Mouse (Mus musculus): ENCODE data around the gene Sall1.

Sall1 gene

DNA sequence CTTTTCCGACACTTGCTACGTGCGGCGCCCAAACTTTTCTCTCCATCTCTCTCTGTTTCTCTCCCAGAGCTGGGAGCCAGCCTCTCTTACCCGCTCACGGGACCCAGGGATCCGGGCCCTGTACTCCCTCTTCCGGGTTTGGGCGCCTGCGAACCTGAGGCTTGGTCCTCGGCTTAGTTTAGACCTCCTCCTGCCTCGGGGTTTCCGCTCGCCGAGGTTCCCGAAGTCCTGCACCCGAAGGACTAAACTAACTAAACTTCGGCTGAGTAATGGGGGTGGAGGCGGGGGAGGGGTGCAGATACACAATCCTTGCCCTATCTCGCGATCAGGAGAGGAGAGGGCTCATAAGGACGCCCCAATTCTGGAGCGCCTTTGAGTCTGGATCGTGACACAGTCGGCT, at the start of gene Sall1:
Sall1 (minus strand) TSS at position 223 of the 400 bp plus-strand sequence.
- peak; percentile 53 for DNase-seq

DNA sequence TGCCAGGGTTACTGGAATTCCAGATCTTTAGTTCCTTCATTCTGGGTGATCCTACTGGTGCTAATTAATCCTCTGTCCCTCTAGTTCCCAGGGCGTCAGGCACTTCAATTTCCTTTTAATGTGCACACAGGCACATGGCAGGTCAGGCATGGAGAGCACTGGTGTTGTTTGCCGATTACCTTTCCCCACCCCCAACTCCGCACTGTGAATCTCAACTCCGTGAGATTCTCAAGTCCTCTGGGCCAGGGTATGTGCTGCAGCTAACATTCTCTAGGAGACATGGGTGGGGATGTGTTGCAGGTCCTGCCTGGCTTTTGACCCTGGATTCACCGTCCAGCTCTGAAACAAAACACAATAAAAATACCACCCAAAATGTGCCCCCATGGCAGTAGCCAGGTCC, 46.0 kb upstream of the Sall1 start:
- no peak for DNase-seq

DNA sequence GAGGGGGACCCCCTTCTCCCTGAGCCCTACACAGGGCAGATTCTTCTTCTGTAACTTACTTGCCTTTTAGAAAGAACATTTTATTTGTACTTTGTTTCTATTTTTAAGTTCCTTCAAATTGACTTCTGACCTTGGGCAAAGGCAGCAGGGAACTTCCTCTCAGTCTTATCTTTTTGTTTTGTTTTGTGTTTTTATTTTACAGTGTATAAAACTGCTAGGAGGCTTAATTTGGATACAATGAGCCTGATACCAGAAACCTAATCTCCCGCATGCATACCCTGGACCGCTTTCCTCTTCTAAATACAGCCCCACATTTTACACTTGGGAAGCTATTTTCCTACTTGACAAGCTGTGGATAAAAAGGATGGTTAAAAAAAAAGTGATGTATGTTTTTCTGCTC, 35.2 kb upstream of the Sall1 start:
- DNase-seq = no peak

DNA sequence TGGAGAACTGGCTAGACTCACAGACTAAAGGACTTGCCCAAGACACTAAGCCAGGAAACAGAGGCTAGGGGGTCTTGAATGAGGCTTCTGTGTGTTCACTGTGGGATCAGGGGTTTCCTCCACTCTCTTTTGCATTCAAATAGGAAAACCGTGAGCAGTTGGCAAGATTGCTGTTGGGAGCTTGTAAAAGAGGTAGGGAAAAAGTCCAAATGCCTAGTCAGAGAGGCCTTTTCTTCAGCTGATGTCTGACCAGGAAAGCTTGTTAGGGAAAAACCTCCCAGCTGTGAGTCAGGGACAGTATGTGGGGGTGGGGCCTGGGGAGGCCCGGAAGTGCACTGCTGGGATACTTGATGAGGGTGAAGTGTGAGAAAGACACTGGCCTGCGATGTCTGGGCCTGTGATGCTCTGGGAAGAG, 29.0 kb upstream of the Sall1 start:
- DNase-seq = no peak

DNA sequence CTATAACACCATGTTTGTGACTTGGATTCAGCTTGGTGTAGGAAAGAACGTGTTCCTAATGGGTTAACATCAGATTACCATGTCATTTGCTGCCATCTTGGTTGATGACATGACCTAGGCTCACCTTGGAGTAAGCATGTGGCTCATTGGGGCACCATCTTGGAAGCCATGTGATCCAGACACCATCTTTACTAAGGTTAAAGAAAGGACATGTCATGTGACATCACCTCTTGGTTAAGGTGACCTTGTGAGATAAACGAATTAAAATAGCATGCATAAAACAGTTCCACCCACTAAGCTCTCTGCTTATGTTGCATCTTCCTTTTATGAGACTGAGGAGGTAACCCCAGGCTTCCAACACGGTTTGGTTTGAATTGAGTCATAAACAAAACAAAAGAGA, 23.5 kb upstream of the Sall1 start:
- no peak for DNase-seq

GRCm38 (mm10) chr8:89064042-89064441, 20.1 kb upstream of the Sall1 start:
- no peak for DNase-seq

DNA sequence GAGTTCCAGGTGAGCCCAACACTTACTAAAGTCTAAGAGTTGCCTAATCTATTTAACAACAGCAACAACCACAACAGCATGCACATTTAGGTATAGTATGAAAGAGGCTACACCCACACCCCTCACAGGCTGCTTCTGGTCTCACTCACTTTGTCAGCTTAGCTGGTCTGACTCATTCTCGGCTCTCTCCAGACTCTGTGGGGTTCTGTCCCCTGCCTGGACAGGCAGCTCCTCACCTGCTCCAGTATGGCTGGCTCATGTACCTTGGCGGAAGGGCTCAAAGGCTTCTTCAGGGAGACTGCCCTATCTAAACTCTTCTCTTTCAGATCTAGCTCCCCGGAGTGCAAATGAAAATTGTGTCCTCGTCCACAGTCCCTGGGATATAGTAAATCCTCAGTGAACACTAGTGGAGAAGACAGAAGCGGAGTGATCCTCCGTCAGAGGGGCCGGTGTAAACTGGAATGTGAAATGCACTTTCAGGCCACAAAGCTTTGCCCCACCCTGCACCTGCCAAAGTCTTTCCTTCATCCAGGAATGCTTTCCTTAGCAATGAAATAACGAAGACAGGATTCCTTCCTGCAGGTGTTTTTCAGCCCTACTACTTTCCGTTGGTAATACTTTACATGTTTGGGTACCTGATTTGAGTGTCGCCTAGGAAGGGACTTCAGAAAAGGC, 19.5 kb upstream of the Sall1 start:
- no peak for DNase-seq

DNA sequence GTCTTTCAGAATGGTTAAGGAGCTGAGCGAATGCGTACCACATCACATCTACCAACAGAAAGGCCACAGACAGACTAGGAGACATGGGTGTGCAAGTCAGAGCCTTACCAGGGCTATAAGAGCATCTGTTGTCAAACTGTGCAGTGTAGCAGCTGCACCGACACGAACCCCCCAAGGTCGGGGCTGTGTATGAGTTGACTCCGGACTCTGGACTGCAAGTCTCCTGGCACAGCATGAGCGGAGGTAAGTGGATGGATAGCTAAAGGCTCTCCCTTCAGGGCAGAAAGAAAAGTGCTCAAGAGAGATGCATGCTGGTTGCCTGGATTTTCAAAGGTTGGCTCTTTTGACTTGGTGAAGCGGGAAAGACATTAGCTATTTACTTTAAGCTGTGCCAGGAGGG, 16.8 kb upstream of the Sall1 start:
- DNase-seq = no peak

GRCm38 (mm10) chr8:89059507-89059906, 15.5 kb upstream of the Sall1 start:
- DNase-seq = no peak

DNA sequence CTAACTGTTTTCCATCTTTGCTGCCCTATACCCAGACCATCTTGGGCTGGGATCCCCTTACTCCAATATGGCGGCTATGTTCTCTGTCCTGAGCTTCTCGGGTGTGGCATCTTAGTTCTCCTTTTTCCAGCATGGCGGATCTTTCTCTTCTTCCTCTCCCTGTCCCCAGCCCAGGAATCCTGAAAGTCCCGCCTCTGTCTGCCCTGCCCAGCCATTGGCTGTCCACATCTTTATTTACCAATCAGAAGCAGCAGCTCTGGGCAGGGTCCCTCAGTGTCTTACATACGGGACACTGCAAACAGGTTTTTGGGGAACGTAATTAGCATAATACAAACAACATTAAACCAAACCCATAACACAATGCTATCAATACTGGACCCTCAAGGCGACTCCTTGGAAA, 8.9 kb upstream of the Sall1 start:
- no peak for DNase-seq

- no peak for DNase-seq
These were observed 2.8 kb upstream of the Sall1 start for GRCm38 (mm10) chr8:89046639-89047348.

DNA sequence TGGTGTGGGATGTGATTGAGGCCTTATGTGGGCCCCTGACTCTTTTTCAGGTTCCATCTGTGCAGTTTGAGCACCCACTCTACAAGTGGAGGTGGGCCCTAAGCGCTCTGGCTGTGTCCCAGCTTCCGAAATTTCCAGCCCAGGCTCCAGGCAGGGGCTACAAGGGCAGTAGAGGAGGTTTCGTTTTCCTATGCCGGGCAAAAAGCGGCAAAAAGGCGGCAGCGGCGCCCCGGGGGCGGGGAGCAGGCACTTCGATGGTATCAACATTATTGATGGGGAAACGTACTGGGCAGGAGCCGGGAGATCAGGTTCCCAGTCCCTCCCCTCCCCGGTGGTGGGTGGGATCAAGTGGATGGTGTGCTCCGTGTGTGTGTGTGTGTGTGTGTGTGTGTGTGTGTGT, 2.3 kb upstream of the Sall1 start:
- peak; percentile 71 for DNase-seq

DNA sequence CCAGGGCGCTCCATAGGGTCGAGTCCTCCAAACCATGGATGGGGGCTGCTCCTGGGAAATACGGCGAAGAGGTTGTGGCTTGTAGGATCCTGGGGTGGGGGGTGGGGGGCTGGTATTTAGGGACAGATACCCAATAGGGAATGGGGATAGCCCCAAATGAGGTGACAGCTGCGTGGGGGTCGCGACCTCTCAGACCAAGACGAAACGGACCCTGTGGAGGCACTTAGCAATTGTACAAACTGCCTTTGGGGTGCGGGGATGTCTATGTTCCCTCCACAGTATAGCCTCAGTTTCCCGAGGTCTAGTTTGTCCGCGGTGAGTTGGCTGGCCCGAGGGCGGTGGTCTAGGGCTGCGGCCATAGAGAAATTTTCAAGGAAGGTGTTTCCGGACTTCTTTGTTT, 1.8 kb upstream of the Sall1 start:
- no peak for DNase-seq

GRCm38 (mm10) chr8:89045218-89045601, 1.2 kb upstream of the Sall1 start:
- no peak for DNase-seq

DNA sequence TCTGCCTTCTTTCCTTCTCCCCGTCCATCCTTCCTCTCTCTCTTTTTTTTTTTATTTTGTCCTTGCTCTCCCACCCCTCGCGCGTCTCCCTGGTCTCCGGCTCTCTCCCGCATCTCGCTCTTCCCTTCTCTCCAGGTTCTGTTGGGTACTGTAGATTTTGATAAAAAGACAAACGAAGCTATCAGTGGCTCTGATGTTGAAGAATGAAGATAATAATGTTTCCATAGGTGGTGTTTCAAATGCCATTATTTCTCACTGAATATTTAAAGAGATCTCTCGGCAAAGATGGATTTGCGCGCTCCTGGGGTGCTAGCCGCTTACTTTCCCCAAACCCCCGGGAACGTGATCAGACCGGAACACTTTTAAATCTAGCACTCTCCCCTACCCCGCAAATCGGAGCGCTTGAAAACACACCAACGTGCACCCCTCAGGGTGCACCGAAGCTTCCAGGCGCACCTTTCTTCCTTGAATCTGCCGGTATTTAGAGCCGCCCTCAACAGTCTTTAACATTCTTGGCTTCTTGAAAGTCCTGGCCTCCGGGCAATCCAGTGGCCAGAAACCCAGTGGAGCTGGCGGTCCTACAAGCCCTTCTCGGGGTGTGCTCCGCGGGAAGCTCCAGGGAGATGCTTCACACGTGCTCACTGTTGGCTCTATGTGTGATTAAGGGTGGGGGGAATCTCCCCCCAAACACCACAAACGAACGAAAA, 702 bp upstream of the Sall1 start:
- no peak for DNase-seq

DNA sequence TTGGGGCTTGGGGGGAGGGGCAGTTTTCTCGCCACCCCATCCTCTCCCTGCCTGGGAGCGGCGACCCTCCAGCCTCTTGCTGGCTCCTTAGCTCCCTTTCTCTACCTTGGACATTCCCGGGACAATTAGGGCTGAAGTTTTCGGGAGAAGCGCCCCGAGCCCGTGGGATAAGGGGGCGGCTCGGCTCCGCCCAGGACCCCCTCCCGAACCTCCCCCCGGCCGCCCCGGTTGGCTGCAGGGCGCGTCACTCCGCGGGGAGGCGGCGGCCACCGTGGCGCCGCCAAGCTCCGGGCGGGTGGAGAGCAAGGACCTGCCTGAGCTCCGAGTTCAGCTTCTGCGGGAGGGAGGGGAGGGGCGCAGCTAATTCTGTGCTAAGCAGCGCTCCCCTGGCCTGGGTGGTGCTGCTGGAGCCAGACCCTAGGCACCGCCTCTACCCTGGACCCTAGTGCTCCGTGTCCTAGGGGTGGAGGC, 556 bp downstream of the Sall1 start:
- peak; percentile 91 for DNase-seq

DNA sequence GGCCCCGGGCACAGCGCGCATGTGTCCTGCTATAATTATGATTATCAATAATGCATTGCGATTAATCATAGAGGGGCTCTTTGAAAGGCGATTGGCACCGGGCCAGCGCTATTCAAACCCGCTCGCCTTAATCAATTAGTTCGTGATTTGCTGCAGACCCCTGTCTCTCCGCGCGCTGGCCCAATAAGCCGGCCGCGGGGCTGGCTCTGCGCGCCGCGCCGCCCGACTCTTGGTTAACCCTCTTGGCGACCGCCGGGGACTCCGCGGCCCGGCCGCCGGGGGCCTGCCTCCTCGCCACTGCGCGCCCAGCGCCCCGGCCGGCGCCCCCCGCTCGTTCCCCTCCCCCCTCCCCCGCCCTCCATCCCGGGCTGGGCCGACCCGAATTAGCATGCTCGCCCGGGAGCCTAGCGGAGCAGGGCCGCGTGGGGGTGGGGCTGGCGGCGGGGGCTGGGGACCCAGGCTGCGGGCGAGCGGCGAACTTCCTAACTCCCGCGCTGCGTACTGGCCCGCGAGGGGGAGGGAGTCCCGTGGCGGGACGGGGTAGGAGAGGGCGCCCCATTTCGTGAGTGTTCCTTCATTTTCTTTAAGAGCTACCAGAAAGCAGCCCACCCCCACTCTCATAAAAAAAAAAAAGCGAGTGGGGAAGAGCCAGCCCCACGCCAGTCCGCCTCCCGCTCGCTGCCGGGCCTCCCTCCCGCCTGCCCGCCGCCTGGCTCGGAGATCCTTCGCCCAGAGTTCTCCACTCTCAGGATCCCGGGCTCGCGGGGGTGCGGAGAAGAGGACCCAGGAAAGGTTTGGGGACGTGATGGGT, 1.2 kb downstream of the Sall1 start:
- DNase-seq = peak; percentile 87

GRCm38 (mm10) chr8:89042118-89042460, 1.9 kb downstream of the Sall1 start:
- peak; percentile 55 for DNase-seq

GRCm38 (mm10) chr8:89041421-89042117, 2.4 kb downstream of the Sall1 start:
- no peak for DNase-seq

- peak; percentile 64 for DNase-seq
These were observed 3.1 kb downstream of the Sall1 start for GRCm38 (mm10) chr8:89040751-89041420.

DNA sequence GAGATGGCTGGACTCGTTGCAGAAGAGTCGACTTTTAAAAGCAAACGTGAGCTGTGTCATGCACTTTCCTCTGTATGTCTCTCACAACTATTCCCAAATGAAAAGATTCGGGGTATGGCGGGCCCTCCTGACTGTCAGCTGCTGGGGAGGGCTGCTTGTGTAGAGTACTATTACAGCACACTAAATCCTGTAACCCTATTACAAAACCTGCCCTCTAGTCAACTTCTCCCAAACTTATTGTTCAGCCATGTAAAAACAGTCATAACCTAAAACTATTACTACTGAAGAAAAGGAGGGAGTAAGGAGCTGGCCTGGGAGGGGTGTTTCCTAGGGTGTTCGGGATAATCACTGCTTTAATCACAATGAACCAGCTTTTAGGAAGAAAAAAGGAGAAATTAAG, 4.1 kb downstream of the Sall1 start:
- no peak for DNase-seq

DNA sequence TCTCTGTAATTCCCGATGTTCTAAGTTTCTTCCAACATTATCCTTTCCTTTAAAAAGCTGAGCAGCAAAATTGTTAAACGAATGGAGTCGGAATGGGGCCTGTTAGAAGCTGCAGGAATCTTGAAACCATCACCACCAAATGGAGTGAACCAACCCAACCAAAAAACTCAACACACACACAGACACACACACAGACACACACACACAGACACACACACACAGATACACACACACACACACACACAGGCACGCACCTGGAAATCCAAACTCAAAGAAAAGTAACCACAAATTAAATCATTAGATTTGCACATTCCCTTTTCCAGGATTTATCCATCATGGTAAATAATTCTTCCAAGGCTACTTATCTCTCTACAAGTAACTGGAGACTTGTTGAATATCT, 5.0 kb downstream of the Sall1 start:
- DNase-seq = no peak

Data from kidney, postnatal 14 days (tissue).